Mouse (Mus musculus): Measurements from ENCODE around the gene BC048671. TPM values are rescaled to one million over a fixed set of nuclear protein-coding genes. Genes with fewer than 3 reads are reported as not detected.

Gene BC048671
- polyA plus RNA-seq, 1 experiment: not detected

GRCm38 (mm10) chr6:90319019-90319418 lies 18.0 kb downstream of the BC048671 start:
- 97% methylated on average over 2 of the region's 2 CpGs for whole genome bisulfite sequencing
- TF ChIP-seq POLR2A (IDR thresholded peaks at IDR 0.05; ENCODE audit: low read depth, low read length): no peak
- no peak for TF ChIP-seq CTCF (conservative IDR thresholded peaks at IDR 0.05; ENCODE audit: insufficient read depth, insufficient read length, low read depth, low read length)
- no peak overlapping the region for H3K27ac ChIP-seq (ENCODE audit: insufficient read depth, low read depth, low read length)
- DNase-seq: no peak
- H3K4me1 ChIP-seq (ENCODE audit: control insufficient read depth, insufficient read depth, low read length): no peaks in the 10 kb centered on the region
- H3K27me3 ChIP-seq (replicated peaks; ENCODE audit: control insufficient read depth, insufficient read depth, low read length): no peaks in the 10 kb centered on the region
- H3K4me3 ChIP-seq (ENCODE audit: insufficient read depth, low read depth, low read length): no peak overlapping the region
- no peaks in the 10 kb centered on the region for H3K36me3 ChIP-seq (ENCODE audit: control insufficient read depth, insufficient read depth, low read length)

GRCm38 (mm10) chr6:90319475-90320191 lies 18.6 kb downstream of the BC048671 start:
- no peak overlapping the region for H3K4me3 ChIP-seq (ENCODE audit: insufficient read depth, low read depth, low read length)
- no peak for DNase-seq
- WGBS: 65% methylated on average over 7 of the region's 7 CpGs
- no peaks in the 10 kb centered on the region for H3K4me1 ChIP-seq (ENCODE audit: control insufficient read depth, insufficient read depth, low read length)
- TF ChIP-seq POLR2A (IDR thresholded peaks at IDR 0.05; ENCODE audit: low read depth, low read length): no peak
- TF ChIP-seq CTCF (conservative IDR thresholded peaks at IDR 0.05; ENCODE audit: insufficient read depth, insufficient read length, low read depth, low read length): no peak
- H3K36me3 ChIP-seq (ENCODE audit: control insufficient read depth, insufficient read depth, low read length): no peaks in the 10 kb centered on the region
- no peaks in the 10 kb centered on the region for H3K27me3 ChIP-seq (replicated peaks; ENCODE audit: control insufficient read depth, insufficient read depth, low read length)
- H3K27ac ChIP-seq (ENCODE audit: insufficient read depth, low read depth, low read length): no peak overlapping the region

- Histone ChIP-seq H3K36me3 (ENCODE audit: control insufficient read depth, insufficient read depth, low read length) (no peaks in the 10 kb centered on the region), H3K27me3 (replicated peaks; ENCODE audit: control insufficient read depth, insufficient read depth, low read length) (no peaks in the 10 kb centered on the region), H3K27ac (ENCODE audit: insufficient read depth, low read depth, low read length) (no peak overlapping the region), H3K4me3 (ENCODE audit: insufficient read depth, low read depth, low read length) (no peak overlapping the region), H3K4me1 (ENCODE audit: control insufficient read depth, insufficient read depth, low read length) (no peaks in the 10 kb centered on the region)
- TF ChIP-seq POLR2A (IDR thresholded peaks at IDR 0.05; ENCODE audit: low read depth, low read length) (no peak), CTCF (conservative IDR thresholded peaks at IDR 0.05; ENCODE audit: insufficient read depth, insufficient read length, low read depth, low read length) (no peak)
- peak; percentile 71 for DNase-seq
- 49% methylated on average over 5 of the region's 5 CpGs for WGBS
Observed at GRCm38 (mm10) chr6:90320429-90320828, 19.4 kb downstream of the BC048671 start.

GRCm38 (mm10) chr6:90321811-90322210 lies 20.8 kb downstream of the BC048671 start:
- Histone ChIP-seq H3K27me3 (replicated peaks; ENCODE audit: control insufficient read depth, insufficient read depth, low read length) (no peaks in the 10 kb centered on the region), H3K4me3 (ENCODE audit: insufficient read depth, low read depth, low read length) (no peak overlapping the region), H3K36me3 (ENCODE audit: control insufficient read depth, insufficient read depth, low read length) (no peaks in the 10 kb centered on the region), H3K4me1 (ENCODE audit: control insufficient read depth, insufficient read depth, low read length) (no peaks in the 10 kb centered on the region), H3K27ac (ENCODE audit: insufficient read depth, low read depth, low read length) (no peak overlapping the region)
- no peak for DNase-seq
- TF ChIP-seq CTCF (conservative IDR thresholded peaks at IDR 0.05; ENCODE audit: insufficient read depth, insufficient read length, low read depth, low read length) (no peak), POLR2A (IDR thresholded peaks at IDR 0.05; ENCODE audit: low read depth, low read length) (no peak)
- 51% methylated on average over 4 of the region's 4 CpGs for WGBS

- Histone ChIP-seq H3K36me3 (ENCODE audit: control insufficient read depth, insufficient read depth, low read length) (no peaks in the 10 kb centered on the region), H3K27me3 (replicated peaks; ENCODE audit: control insufficient read depth, insufficient read depth, low read length) (no peaks in the 10 kb centered on the region), H3K27ac (ENCODE audit: insufficient read depth, low read depth, low read length) (no peak overlapping the region), H3K4me3 (ENCODE audit: insufficient read depth, low read depth, low read length) (no peak overlapping the region), H3K4me1 (ENCODE audit: control insufficient read depth, insufficient read depth, low read length) (no peaks in the 10 kb centered on the region)
- TF ChIP-seq POLR2A (IDR thresholded peaks at IDR 0.05; ENCODE audit: low read depth, low read length) (no peak), CTCF (conservative IDR thresholded peaks at IDR 0.05; ENCODE audit: insufficient read depth, insufficient read length, low read depth, low read length) (no peak)
- DNase-seq: no peak
- 70% methylated on average over 3 of the region's 3 CpGs for WGBS
Observed at GRCm38 (mm10) chr6:90324026-90324425, 23.0 kb downstream of the BC048671 start.

GRCm38 (mm10) chr6:90324463-90324862 lies 23.4 kb downstream of the BC048671 start:
- TF ChIP-seq POLR2A (IDR thresholded peaks at IDR 0.05; ENCODE audit: low read depth, low read length) (no peak), CTCF (conservative IDR thresholded peaks at IDR 0.05; ENCODE audit: insufficient read depth, insufficient read length, low read depth, low read length) (no peak)
- no peaks in the 10 kb centered on the region for H3K4me1 ChIP-seq (ENCODE audit: control insufficient read depth, insufficient read depth, low read length)
- no peak overlapping the region for H3K27ac ChIP-seq (ENCODE audit: insufficient read depth, low read depth, low read length)
- no peak overlapping the region for H3K4me3 ChIP-seq (ENCODE audit: insufficient read depth, low read depth, low read length)
- no peaks in the 10 kb centered on the region for H3K27me3 ChIP-seq (replicated peaks; ENCODE audit: control insufficient read depth, insufficient read depth, low read length)
- no peaks in the 10 kb centered on the region for H3K36me3 ChIP-seq (ENCODE audit: control insufficient read depth, insufficient read depth, low read length)
- 52% methylated on average over 3 of the region's 3 CpGs for WGBS
- DNase-seq: no peak

- DNase-seq: peak; percentile 42
- H3K4me1 ChIP-seq (ENCODE audit: control insufficient read depth, insufficient read depth, low read length): no peaks in the 10 kb centered on the region
- H3K36me3 ChIP-seq (ENCODE audit: control insufficient read depth, insufficient read depth, low read length): no peaks in the 10 kb centered on the region
- H3K4me3 ChIP-seq (ENCODE audit: insufficient read depth, low read depth, low read length): no peak within 1 kb of the TSS
- no peaks in the 10 kb centered on the region for H3K27me3 ChIP-seq (replicated peaks; ENCODE audit: control insufficient read depth, insufficient read depth, low read length)
- 5% methylated on average over 22 of the region's 22 CpGs for WGBS
- no peak for TF ChIP-seq POLR2A (IDR thresholded peaks at IDR 0.05; ENCODE audit: low read depth, low read length)
- H3K27ac ChIP-seq (ENCODE audit: insufficient read depth, low read depth, low read length): no peak within 1 kb of the TSS
Observed at GRCm38 (mm10) chr6:90324991-90325390, 24.0 kb downstream of the BC048671 start, which contains the start of gene Chst13. Gene Chst13, minus strand, starts transcription at chr6:90325185.
